Mouse (Mus musculus): ENCODE measurements around the gene Tbxas1.

Gene Tbxas1

DNA sequence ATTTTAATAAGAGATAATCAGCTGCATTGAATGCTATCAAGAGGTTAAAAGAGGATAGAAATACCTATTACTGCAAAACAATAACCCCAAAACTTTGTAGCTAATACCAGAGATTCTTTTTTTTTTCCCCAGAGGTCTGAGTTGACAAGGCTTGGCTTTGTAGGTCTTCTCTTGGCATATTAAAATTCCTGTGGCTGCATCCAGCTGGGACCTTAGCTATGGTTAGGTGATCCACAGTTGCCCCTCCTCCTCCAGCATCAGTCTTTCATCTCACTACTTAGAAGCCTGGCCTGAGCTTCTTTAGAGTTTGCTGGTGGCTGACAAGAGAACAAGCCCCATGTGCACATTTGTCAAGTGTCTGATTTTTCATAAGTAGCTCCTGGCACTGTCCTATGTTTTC lies 249.5 kb downstream of the Tbxas1 start:
- DNase-seq (ENCODE audit: low spot score): no peak

GRCm38 (mm10) chr6:39131480-39131879 lies 256.3 kb downstream of the Tbxas1 start:
- DNase-seq (ENCODE audit: low spot score): no peak

- no peak for DNase-seq (ENCODE audit: low spot score)
These were observed 257.4 kb downstream of the Tbxas1 start for GRCm38 (mm10) chr6:39132556-39132955.

All from spleen, adult 12 weeks (tissue).